Mouse (Mus musculus): ENCODE data around the gene Gm28434.
A peak's percentile ranks its signal among the peaks of the same experiment; 100 is the strongest.

Gm28434 gene

DNA sequence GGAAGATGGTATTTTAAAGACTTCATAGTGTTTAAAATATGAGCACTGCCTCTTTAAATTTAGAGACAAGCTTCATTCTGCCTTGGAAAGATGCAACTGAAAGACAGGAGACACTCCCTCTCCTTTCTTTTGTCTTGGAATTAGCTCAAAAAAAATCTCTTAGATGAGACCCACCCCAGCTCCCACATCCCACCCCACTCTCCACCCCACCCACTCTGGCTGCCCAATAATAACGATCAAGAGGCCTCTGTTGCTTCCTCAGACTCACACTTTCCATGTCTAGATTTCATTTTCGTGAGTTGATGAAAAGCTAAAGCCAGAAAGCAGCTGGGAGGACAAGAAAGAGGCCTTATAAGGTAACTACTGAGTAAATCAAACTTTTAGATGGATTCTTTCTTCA, at the start of gene Gm28434, which contains the start of gene 2310003L06Rik:
TSS of gene Gm28434 (plus strand) at position 317 of the 400 bp plus-strand sequence.
TSS of gene 2310003L06Rik (plus strand) at position 259 of the 400 bp plus-strand sequence.
- DNase-seq, result no peak

DNA sequence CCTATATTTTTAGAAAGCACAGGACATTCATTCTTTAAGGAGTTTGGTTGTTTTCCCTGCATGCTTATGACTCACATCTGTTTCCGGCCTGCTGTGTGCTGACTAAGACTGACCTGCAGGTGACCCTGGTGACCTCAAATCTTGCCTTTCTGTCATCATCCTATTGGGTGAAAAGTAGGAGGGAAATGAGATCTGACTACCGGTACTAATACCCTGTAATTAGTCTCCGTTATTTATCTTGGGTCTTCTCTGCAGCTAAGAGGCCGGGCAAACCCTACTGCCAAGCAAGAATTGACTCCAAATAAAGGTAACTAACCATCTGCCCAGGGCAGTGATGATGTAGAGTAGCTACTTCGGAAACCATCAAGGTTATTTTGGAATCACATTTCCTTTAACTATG, 43.9 kb upstream of the Gm28434 start, which contains the start of gene Csn3:
TSS of gene Csn3 (plus strand) at position 208 of the 400 bp plus-strand sequence.
- DNase-seq, result no peak

DNA sequence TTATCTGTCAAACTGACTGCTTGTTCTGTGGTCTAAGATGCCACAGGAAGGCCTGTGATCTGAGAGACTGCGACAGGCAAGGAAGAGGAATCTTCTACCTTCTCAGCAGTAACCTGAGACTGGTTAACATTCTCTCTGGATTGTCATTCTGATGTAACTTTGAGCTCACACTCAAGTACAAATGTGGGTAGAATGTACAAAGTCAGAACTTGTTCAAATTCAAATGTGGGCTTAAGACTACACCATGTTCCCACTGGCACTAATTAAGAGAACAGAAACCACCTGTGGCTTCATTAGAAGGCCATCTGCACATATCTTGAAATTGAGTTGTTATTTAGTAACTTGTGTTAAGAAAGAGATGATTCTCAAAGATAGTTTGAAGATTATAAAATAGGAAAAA, 37.7 kb upstream of the Gm28434 start:
- DNase-seq, result no peak

DNA sequence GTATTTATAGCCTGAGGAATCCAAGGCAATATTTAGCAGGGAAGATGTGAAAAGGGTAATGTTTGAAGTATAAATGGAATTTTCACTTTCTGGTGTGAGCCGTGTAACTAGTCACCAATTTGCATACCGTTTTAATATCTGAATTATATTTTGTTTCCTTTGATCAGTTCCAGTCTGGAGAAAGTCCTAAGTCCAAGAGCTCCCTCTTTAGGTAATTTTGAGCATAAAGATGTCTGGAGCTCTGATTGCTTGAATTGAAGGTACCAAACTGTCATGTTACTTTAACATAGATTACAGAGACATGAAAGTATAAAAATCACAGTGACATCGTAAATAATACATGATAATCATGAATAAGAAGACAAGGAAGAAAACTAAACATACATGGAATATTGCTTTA, 28.6 kb upstream of the Gm28434 start:
- peak; percentile 11 for DNase-seq

DNA sequence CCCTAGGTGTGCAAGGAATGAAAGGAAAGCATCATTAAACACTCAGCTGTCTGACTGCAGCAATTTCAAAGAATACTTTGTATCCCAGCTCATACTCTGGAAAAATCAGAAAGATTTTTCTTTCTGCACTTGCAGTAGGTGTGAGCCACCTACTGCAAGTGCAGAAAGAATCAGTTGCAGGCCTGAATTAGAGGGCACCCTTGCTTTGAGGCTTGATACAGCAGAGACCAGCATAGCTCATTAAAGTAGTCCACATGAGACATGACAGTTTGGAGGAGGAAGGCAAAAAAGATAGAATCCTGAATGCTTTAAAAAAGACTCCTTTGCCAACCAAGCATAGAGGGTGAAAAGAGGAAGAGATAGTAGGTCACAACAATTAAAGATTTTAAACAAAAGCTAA, 26.8 kb upstream of the Gm28434 start:
- no peak for DNase-seq

DNA sequence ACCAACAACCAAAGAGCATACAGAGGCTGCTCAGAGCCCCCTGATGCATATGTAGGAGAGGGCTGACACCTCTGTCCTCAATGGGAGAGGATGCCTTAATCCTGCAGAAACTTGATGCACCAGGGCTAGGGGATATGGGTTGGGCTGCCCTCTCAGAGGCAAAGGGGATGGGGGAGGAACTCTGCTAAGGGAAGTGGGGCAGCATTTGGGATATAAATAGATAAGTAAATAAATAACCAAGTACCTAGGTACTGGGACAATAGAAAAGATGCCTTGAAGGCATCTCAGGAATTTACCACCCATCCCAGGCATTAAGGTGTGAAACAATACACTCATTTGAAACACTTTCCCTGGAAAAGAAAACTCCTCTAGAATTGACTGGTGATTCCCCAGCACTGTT, 17.5 kb upstream of the Gm28434 start:
- DNase-seq, result no peak

DNA sequence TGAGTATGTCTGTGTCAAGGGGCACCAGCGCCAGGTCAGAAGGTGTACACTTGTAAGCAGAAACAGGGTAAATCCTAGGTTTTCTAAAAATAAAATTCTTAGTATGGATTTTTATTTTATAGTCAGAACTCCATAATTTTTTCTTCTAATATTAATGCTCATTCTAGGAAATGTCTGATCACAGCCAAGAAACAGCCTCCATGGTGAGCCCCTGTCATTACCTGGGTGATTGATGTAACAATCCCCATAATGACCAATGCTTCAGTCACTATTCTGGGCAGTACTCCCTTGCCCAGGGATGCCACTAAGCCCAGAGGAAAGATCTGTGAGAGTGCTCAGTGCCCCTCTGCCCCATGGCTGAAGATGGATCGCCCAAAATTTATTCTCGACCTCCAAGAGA, 9.8 kb downstream of the Gm28434 start, which contains the start of gene Cabs1:
TSS of gene Cabs1 (plus strand) at position 301 of the 400 bp plus-strand sequence.
- DNase-seq, result no peak

DNA sequence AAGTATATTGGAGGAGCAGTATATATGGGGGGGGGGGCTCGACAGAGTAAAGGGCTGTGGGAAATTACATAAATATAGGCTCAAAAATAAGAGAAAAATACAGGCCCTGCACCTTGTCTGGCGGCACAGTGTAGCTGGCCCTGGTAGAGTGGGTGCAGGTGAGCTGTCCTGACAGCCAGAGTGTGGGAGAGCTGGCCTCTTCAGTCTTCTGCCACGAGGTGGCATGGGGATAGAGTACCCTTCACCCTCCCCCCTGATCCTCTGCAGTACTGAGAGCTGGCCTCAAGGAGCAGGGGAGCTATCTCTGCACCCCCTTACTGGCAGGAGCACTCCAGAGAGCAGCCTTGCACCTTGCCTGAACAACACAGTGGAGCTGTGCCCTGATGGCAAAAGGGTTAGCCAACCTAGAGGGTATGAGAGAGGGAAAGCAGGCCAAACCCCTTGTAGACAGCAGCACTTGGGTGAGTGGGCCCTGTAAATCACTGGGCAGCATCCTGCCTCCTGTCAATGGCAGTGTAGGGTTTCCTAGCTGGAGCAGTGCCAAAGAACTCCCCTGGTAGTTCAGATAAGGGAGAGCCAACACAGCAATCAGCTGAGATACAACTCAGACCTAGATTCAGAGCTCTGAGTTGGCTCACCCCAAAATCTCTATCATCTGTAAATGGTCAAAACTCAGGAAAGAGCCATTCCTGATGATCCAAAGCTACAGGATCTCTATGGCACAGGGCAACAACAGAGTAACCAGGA, 13.3 kb downstream of the Gm28434 start:
- no peak for DNase-seq

DNA sequence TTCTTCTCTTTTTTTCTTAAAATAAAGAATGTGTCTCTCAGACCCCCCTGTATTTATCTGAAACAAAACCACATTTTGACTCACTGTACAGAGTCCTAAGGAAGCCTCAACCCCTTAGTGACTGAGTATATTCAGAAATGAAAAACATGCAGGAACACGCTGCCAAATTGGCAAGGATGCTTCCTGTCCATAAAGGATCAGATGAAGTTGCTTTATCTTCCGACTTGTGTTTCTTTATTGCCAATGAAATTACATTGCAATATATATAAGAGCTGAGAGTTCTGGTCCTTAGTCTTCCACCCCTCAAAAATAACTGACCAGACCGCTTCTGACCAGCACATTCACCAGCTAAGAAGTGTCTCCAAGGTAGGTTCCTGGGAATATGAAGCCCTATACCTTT, 32.9 kb downstream of the Gm28434 start, which contains the start of gene Smr3a:
TSS of gene Smr3a (plus strand) at position 301 of the 400 bp plus-strand sequence.
- no peak for DNase-seq

DNA sequence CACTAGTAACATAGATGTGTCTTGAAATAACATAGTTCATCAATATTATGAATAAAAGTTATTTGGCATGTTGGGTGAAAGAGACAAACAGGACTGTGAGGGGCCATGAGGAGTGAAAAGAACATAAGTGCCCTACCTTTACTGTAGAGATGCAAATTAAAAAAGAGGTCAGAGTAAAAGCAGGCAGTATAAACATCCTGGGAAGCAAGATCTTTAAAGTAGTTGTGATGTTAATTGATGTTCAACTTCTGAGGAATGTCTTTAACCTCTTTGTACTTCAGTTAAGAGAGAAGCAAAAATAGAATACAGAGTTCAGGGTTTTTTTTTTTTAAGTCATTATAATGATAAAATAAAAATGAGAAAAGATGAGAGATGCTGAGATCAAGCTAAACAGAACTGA, 35.9 kb downstream of the Gm28434 start:
- no peak for DNase-seq

Measured in cerebellum, adult 9-10 months (tissue).